Mouse (Mus musculus) stomach, postnatal 0 days (tissue): ENCODE results near the gene Kif26a. TPM values are rescaled to one million over a fixed set of nuclear protein-coding genes. Genes with fewer than 3 reads are reported as not detected.

Experiments used
- ATAC-seq: fragments of 200-750 bp; cut with Nextera tagmentation; 2 replicates; pipeline ENCODE4 v1.8.0; 2017; ENCODE audit not compliant: low FRiP score, low TSS enrichment
- DNase-seq: peaks from one replicate; pipeline ENCODE4 v3.0.0-alpha.2; 2016; ENCODE audit warnings: low spot score
- H3K27ac ChIP-seq: fragments of 300-500 bp; sonication (generic); replicated peaks from 2 replicates; pipeline ENCODE4 v1.5.1; 2014; ENCODE audit warnings: mild to moderate bottlenecking, control low read depth
- H3K27me3 ChIP-seq: fragments of 300-500 bp; sonication (generic); 2 replicates; pipeline ENCODE4 v1.6.1; 2014; ENCODE audit warnings: low read length; ENCODE audit not compliant: control insufficient read depth, insufficient read depth
- H3K36me3 ChIP-seq: fragments of 300-500 bp; sonication (generic); 2 replicates; pipeline ENCODE4 v1.6.1; 2014; ENCODE audit warnings: low read length, mixed read lengths; ENCODE audit not compliant: control insufficient read depth, insufficient read depth
- H3K4me1 ChIP-seq: fragments of 300-500 bp; sonication (generic); replicated peaks from 2 replicates; pipeline ENCODE4 v1.6.1; 2014; ENCODE audit warnings: antibody characterized with exemption; ENCODE audit not compliant: control insufficient read depth, insufficient read depth
- H3K4me2 ChIP-seq: fragments of 300-500 bp; sonication (generic); replicated peaks from 2 replicates; pipeline ENCODE4 v1.6.1; 2014; ENCODE audit warnings: low read depth, mild to moderate bottlenecking, control low read depth, moderate library complexity
- H3K4me3 ChIP-seq: fragments of 300-500 bp; sonication (generic); 2 replicates; pipeline ENCODE4 v1.5.1; 2014; ENCODE audit warnings: low read depth, low read length, control low read depth
- H3K9ac ChIP-seq: fragments of 300-500 bp; sonication (generic); 2 replicates; pipeline ENCODE4 v1.6.1; 2014; ENCODE audit warnings: mild to moderate bottlenecking, low read length, control low read depth, mixed read lengths
- H3K9me3 ChIP-seq: fragments of 300-500 bp; sonication (generic); 2 replicates; pipeline ENCODE4 v1.6.1; 2016; ENCODE audit warnings: low read length; ENCODE audit not compliant: control insufficient read depth
- CTCF ChIP-seq: IDR thresholded peaks from 2 replicates; pipeline ENCODE4 v1.5.1; 2016; ENCODE audit warnings: antibody characterized with exemption, low read depth, mild to moderate bottlenecking, moderate library complexity
- EP300 ChIP-seq: optimal IDR thresholded peaks from 2 replicates; pipeline ENCODE3; 2016; ENCODE audit warnings: antibody characterized with exemption
- WGBS: fragments of 180-500 bp; shearing (Covaris S2); extraction: QIAGEN DNeasy Blood & Tissue Kit; methylation state at CpG from one replicate; pipeline ENCODE4 v1.1.7; 2014; 5-methylcytosine and 5-hydroxymethylcytosine counted together
- polyA plus RNA-seq: library from polyadenylated mRNA; unstranded; fragments of >200 nt; fragmentation: Nextera tagmentation; extraction: Ambion mirVana; gene quantifications from 2 replicates; pipeline ENCODE4 v1.2.1, GENCODE M21; 2015

Gene Kif26a
- polyA plus RNA-seq, 1 experiment from 2014 or later = 0.75 TPM

DNA sequence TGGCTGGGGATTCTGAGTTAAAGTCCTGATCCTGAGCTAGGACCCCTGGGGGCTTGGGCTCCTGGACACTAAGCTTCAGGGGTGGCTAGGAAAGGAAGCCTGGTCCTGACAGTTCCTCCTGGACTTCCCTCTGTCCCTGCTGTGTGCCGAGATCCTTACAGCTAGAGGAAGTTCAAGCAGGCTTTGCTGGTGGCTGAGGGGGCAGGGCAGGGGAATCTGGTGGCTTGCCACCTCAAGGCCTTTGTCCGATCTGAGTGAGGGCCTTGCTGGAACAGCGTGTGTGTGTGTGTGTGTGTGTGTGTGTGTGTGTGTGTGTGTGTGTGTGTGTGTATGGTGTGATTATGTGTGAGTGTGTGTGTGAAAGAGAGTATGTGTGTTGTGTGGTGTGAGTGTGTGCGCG lies 8.5 kb downstream of the Kif26a start:
- no peak for DNase-seq
- H3K4me3 ChIP-seq = no peak overlapping the region
- no peak overlapping the region for H3K9ac ChIP-seq
- 56% methylated on average over 4 of the region's 5 CpGs for WGBS
- no peak for ATAC-seq
- no peaks in the 10 kb centered on the region for H3K4me1 ChIP-seq
- no peaks in the 10 kb centered on the region for H3K27me3 ChIP-seq
- H3K27ac ChIP-seq = no peak overlapping the region
- H3K4me2 ChIP-seq = no peak overlapping the region
- TF ChIP-seq EP300 (no peak), CTCF (no peak)
- no peaks in the 10 kb centered on the region for H3K9me3 ChIP-seq
- no peaks in the 10 kb centered on the region for H3K36me3 ChIP-seq

GRCm38 (mm10) chr12:112155218-112156051 lies 9.4 kb downstream of the Kif26a start:
- no peaks in the 10 kb centered on the region for H3K27me3 ChIP-seq
- no peak overlapping the region for H3K4me2 ChIP-seq
- WGBS = 74% methylated on average over 16 of the region's 16 CpGs
- ATAC-seq (no peak), DNase-seq (no peak)
- no peaks in the 10 kb centered on the region for H3K36me3 ChIP-seq
- H3K9me3 ChIP-seq = no peaks in the 10 kb centered on the region
- H3K4me3 ChIP-seq = no peak overlapping the region
- H3K27ac ChIP-seq = peak overlapping the region; percentile 25
- no peak overlapping the region for H3K9ac ChIP-seq
- TF ChIP-seq CTCF = no peak
- no peak for TF ChIP-seq EP300
- H3K4me1 ChIP-seq = no peaks in the 10 kb centered on the region

DNA sequence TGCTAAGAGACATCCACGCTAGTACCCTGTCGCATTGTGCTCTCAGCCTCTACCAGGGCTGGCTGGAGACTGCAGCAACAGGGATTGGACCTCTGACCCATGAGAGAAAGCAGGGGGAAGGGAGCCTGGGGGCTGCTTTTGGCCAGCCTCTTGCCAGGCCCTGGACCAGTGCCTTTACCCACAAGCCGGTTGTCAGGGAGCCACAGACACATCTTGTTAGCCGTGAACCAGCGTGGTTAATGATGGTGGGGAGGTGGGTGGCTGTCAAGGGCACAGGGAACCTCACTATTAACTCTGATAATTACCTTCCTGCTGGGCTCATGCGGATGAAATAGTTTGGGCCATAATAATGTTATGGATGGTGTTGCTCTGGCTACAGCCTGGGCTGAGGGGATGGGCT lies 10.8 kb downstream of the Kif26a start:
- Histone ChIP-seq H3K36me3 (no peaks in the 10 kb centered on the region), H3K9me3 (no peaks in the 10 kb centered on the region), H3K4me2 (no peak overlapping the region), H3K27me3 (no peaks in the 10 kb centered on the region), H3K4me3 (no peak overlapping the region), H3K9ac (no peak overlapping the region), H3K4me1 (no peaks in the 10 kb centered on the region), H3K27ac (no peak overlapping the region)
- no peak for ATAC-seq
- 90% methylated on average over 6 of the region's 6 CpGs for WGBS
- no peak for DNase-seq
- TF ChIP-seq CTCF (no peak), EP300 (no peak)

DNA sequence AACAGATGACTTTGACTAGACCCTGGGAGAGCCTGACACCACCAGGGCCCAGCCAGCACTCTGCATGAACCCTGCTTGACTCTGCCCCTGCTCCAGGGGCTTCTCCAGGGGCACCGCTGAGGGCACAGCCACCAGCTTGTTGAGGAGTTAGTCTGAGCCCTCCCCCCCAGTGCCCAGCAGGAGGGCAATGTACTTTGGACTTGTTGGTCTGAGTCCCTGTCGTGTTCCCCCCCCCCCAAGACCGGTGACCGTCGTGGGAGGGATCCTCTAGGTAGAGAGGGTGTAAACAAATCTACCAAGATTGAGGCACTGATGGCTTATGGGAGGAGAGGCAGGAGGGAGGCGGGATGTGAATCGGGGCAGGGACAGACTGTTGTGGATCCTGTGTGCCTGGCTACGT lies 12.2 kb downstream of the Kif26a start:
- no peaks in the 10 kb centered on the region for H3K4me1 ChIP-seq
- H3K27me3 ChIP-seq = no peaks in the 10 kb centered on the region
- H3K4me3 ChIP-seq = no peak overlapping the region
- no peak for TF ChIP-seq EP300
- TF ChIP-seq CTCF = no peak
- no peaks in the 10 kb centered on the region for H3K36me3 ChIP-seq
- WGBS = 40% methylated on average over 8 of the region's 8 CpGs
- ATAC-seq (no peak), DNase-seq (no peak)
- H3K27ac ChIP-seq = no peak overlapping the region
- H3K9ac ChIP-seq = no peak overlapping the region
- H3K9me3 ChIP-seq = no peaks in the 10 kb centered on the region
- H3K4me2 ChIP-seq = no peak overlapping the region

DNA sequence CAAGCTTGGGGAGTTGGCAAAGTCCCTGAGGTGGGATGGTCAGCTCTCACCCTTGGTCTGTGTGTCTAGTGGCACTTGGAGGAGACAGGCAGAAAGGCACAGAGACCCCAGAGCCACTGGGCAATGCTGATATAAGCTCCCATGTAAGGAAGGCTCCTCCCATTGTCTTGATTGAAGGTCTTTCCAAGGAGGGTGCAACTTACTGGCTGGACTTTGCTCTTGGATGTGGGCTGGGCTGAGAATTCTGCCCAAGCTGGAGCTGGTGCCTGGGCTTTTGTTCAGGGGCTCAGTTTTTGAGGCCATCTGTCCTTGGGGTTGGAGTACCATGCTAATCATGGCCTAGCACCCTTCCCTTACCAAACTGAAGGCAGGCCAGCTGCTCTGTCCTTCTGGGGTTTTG lies 12.8 kb downstream of the Kif26a start:
- H3K9ac ChIP-seq = no peak overlapping the region
- no peak for ATAC-seq
- no peaks in the 10 kb centered on the region for H3K4me1 ChIP-seq
- H3K36me3 ChIP-seq = no peaks in the 10 kb centered on the region
- TF ChIP-seq EP300 = no peak
- TF ChIP-seq CTCF = no peak
- H3K27ac ChIP-seq = no peak overlapping the region
- no peak overlapping the region for H3K4me3 ChIP-seq
- no peaks in the 10 kb centered on the region for H3K27me3 ChIP-seq
- no peak for DNase-seq
- no peak overlapping the region for H3K4me2 ChIP-seq
- H3K9me3 ChIP-seq = no peaks in the 10 kb centered on the region

DNA sequence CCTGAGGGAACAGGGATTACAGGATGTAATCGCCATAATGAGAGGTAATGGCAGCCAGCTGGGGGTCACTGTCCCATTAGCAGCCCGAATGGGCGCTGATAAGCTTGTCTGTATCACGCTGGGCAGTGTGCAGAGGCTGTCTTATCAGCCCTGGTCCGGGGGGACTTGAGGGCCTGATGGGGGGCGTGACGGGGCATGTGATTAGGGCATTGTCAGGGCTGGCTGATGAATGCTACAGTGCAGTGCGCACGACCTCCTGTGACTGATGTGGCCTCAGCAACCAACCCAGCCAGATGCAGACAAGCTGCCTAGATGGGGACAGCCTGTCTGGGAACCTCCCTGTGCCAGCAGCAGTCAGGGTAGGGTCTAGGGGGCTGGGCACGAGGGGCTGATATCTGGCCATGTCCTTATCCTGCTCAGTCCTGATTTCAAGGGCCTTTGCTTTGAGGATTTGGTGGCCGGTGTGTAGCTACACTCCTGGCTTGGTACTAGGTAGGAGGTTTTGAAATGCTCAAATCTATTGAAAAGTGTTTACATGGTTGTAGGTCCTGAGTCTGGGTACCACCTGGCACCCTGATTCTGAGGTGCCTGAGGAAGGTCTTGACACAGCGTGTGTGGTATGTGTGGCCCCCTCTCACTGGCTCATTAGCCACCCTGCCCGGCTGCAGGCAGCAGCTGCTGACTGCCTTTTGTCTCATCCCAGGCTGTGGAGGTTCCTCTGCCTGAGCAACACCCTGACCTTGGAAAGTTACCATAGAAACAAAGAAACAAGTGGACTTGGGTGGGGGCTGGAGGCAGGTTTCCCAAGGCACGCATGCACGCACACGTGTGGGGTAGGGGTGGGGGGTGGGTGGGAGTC lies 18.2 kb downstream of the Kif26a start:
- no peak overlapping the region for H3K4me2 ChIP-seq
- WGBS = 38% methylated on average over 16 of the region's 16 CpGs
- no peaks in the 10 kb centered on the region for H3K27me3 ChIP-seq
- no peak overlapping the region for H3K27ac ChIP-seq
- no peaks in the 10 kb centered on the region for H3K36me3 ChIP-seq
- ATAC-seq (no peak), DNase-seq (no peak)
- no peak overlapping the region for H3K4me3 ChIP-seq
- TF ChIP-seq CTCF = no peak
- TF ChIP-seq EP300 = no peak
- H3K9ac ChIP-seq = no peak overlapping the region
- H3K4me1 ChIP-seq = no peaks in the 10 kb centered on the region
- H3K9me3 ChIP-seq = no peaks in the 10 kb centered on the region
